Mouse (Mus musculus): ENCODE measurements around the gene Rapgef4. TPM values are rescaled to one million over a fixed set of nuclear protein-coding genes. Genes with fewer than 3 reads are reported as not detected.
"Not testable (repeated sequence)": the region's sequence is repeated elsewhere in the genome, so short reads cannot be mapped to it uniquely, and the experiment has no call there.

Rapgef4 gene
- polyA plus RNA-seq, 1 experiment: 555 TPM

DNA sequence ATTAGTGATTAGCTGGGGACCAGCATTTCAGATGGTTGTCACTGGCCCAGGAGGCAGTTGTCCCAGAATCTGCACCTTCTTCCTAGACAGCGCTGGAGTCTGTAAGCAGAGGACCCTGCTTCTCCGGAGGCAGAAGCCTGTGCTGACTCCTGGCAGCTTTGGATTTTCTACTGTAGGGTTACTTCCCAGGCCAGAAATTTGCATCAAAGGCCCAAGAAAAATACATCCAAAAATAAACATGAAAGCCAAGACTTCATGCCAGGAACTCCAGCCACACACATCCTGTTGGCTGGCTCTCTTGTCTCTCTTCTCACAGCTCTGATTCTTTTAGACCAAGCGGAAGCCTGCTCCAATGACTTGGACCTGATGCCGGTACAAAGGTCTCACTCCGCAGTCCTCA is 73.2 kb downstream of the Rapgef4 start:
- TF ChIP-seq CTCF (IDR thresholded peaks at IDR 0.05; ENCODE audit: extremely low read depth, insufficient read depth, low read length) (no peak), POLR2A (IDR thresholded peaks at IDR 0.05; ENCODE audit: extremely low read depth, insufficient read depth, low read length) (no peak)
- H3K4me1 ChIP-seq (ENCODE audit: control insufficient read depth, insufficient read depth, low read length): 0 out of 2 replicates have a peak, but pooled peaks cover 1% of the 10 kb centered on the region
- H3K27ac ChIP-seq (ENCODE audit: insufficient read depth, low read length): 0 out of 2 replicates have a peak overlapping the region, but pooled peaks have one; percentile 37
- peak overlapping the region; percentile 30; the same call in 1 of the 2 replicates for H3K4me3 ChIP-seq (ENCODE audit: insufficient read depth, low read length)

DNA sequence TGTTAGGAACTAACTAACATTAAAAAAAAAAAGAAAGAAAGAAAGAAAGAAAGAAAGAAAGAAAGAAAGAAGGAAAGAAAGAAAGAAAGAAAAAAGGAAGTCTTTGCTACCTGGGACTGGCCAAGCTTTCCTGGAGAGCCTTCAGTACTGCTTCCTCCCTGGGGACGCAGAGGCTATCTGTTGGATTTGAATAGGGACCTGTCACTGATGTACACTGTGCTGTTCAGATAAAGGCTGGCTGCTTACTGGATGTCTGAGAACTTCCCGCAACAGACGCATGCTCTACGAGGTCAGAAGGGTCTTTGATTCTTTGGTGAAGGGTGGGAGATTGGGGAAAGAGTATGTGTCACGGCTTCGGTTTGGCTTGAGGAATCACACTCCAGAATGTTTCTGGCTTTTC is 73.7 kb downstream of the Rapgef4 start:
- Histone ChIP-seq H3K27ac (ENCODE audit: insufficient read depth, low read length) (peak overlapping the region; percentile 35; the same call in 1 of the 2 replicates), H3K4me1 (ENCODE audit: control insufficient read depth, insufficient read depth, low read length) (0 out of 2 replicates have a peak, but pooled peaks cover 1% of the 10 kb centered on the region), H3K4me3 (ENCODE audit: insufficient read depth, low read length) (peak overlapping the region; percentile 30; the same call in 1 of the 2 replicates)
- TF ChIP-seq CTCF (IDR thresholded peaks at IDR 0.05; ENCODE audit: extremely low read depth, insufficient read depth, low read length) (no peak), POLR2A (IDR thresholded peaks at IDR 0.05; ENCODE audit: extremely low read depth, insufficient read depth, low read length) (no peak)

DNA sequence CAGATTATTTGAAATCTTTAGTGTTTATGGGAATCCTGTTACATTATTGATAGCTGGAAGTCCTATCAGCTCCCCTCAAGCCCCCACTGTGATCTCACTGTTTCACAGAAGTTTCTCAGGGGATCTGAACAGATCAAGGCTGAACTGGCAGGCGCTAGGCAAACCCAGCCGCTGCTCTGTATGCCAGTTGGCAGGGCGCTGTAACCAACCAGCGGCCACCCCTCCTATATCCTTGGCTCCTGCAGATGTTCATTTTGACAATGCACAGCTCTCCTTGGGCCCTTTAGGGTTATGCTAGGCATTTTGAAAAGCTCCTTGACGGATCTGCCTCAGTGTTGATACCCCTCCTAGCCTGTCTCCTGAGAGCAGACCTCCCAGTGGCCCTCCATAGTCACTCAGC is 74.4 kb downstream of the Rapgef4 start:
- TF ChIP-seq CTCF (IDR thresholded peaks at IDR 0.05; ENCODE audit: extremely low read depth, insufficient read depth, low read length) (no peak), POLR2A (IDR thresholded peaks at IDR 0.05; ENCODE audit: extremely low read depth, insufficient read depth, low read length) (no peak)
- Histone ChIP-seq H3K4me3 (ENCODE audit: insufficient read depth, low read length) (no peak overlapping the region), H3K4me1 (ENCODE audit: control insufficient read depth, insufficient read depth, low read length) (0 out of 2 replicates have a peak, but pooled peaks cover 1% of the 10 kb centered on the region), H3K27ac (ENCODE audit: insufficient read depth, low read length) (no peak overlapping the region)

DNA sequence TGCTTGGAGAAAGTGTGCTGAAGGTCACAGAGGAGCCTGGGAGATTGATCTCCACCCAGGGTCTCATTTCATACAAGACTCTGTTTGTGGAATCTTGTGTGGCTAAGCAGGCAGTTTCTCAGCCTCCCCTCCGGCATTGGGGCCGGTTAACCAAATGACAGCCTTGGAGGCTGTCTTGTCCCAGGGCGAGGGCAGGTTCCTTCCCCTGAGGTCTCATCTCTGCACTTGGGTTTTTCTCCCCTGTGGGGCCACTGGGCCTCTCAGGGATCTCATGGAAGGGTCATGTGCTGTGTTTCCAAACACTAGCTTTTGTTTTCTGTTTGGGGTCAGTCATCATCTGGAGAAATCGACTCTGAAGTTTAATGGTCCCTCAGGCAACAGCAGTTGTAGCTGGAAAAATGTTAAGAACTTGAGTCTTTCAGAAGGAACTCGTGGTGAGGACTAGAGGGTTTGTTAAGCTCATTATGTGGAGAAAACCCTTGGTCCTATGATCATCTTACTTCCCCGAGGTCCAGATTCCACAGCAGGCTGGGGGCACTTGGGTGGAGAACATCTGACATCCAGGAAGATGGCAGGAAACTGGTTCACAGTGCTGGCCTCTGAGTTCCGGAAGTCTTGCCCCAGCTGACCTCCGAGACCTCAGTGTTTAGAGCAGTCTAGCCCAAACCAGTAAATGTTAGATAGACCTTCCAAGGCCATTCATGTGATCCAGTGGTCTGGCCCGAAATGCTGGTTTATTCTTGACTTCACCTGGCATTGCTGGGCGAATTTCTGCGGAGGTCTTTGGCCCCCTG is 75.2 kb downstream of the Rapgef4 start:
- TF ChIP-seq CTCF (IDR thresholded peaks at IDR 0.05; ENCODE audit: extremely low read depth, insufficient read depth, low read length): no peak
- TF ChIP-seq POLR2A (IDR thresholded peaks at IDR 0.05; ENCODE audit: extremely low read depth, insufficient read depth, low read length): no peak
- Histone ChIP-seq H3K27ac (ENCODE audit: insufficient read depth, low read length) (peak overlapping the region; percentile 33; the same call in 1 of the 2 replicates), H3K4me1 (ENCODE audit: control insufficient read depth, insufficient read depth, low read length) (0 out of 2 replicates have a peak, but pooled peaks cover 1% of the 10 kb centered on the region), H3K4me3 (ENCODE audit: insufficient read depth, low read length) (no peak overlapping the region)

DNA sequence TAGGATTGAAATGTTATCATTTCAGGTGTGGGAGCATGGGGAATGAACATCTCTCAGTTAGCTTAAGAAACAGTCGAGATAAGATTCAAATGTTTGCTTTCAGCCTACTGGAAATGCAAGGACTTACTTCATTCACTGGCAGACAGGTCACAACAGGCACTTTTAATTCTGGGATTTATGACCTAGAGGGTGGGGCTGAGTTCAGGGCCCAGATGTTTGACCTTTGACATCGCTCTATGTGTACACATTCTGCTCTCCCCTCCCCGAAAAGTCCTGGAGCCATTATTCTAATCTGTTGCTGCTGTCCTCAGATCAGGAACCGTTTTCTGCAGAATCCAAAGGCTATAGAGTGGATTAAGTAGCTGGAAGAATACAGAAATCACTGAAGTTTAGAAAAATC is 81.9 kb downstream of the Rapgef4 start:
- TF ChIP-seq POLR2A (IDR thresholded peaks at IDR 0.05; ENCODE audit: extremely low read depth, insufficient read depth, low read length) (no peak), CTCF (IDR thresholded peaks at IDR 0.05; ENCODE audit: extremely low read depth, insufficient read depth, low read length) (no peak)
- no peak overlapping the region for H3K4me3 ChIP-seq (ENCODE audit: insufficient read depth, low read length)
- no peaks in the 10 kb centered on the region; the same call in 1 of the 2 replicates for H3K4me1 ChIP-seq (ENCODE audit: control insufficient read depth, insufficient read depth, low read length)

DNA sequence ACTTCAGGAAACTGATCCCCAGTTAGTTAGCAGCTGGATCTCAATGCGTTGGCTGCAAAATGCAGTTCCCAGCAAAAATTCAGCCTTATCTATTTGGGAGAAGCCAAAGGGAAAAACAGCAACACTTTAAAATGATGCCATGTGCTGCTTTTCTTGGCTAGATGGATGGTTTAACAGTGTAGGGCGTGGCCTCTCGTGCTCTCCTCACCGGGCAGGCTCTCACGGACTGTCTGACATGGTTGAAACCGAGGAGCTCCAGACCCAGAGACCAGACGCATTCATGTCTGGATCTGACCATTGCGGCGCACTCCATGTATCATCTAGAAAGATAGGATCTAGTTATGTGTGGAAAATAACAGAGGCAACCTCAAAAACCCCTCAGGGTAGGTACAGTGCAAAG is 87.5 kb downstream of the Rapgef4 start:
- no peak overlapping the region for H3K4me3 ChIP-seq (ENCODE audit: insufficient read depth, low read length)
- no peak overlapping the region for H3K27ac ChIP-seq (ENCODE audit: insufficient read depth, low read length)
- TF ChIP-seq CTCF (IDR thresholded peaks at IDR 0.05; ENCODE audit: extremely low read depth, insufficient read depth, low read length) (no peak), POLR2A (IDR thresholded peaks at IDR 0.05; ENCODE audit: extremely low read depth, insufficient read depth, low read length) (no peak)
- peaks cover 5% of the 10 kb centered on the region for H3K4me1 ChIP-seq (ENCODE audit: control insufficient read depth, insufficient read depth, low read length)

More for the DNA sequence above, 81.9 kb downstream of the Rapgef4 start:
- H3K27ac ChIP-seq (ENCODE audit: insufficient read depth, low read length): no peak overlapping the region

DNA sequence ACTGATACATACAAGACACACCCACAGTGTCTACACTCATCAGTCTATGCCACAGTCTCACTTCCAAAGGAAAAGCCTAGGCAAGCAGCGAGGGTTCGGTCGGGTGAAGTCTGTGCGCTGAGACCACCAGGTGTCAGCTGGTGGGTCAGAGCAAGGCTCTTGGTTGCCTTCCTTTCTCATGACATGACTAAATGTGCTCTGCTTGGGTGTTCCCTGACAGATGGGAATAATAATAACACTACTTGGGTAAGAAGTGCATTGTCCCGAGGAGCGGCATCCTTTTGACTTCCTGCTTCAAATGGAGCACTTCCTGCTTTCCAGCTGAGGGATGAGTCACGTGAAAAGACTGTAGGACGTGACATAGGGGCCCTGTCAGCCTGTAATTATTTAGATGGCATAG is 89.0 kb downstream of the Rapgef4 start:
- Histone ChIP-seq H3K4me3 (ENCODE audit: insufficient read depth, low read length) (no peak overlapping the region), H3K27ac (ENCODE audit: insufficient read depth, low read length) (no peak overlapping the region), H3K4me1 (ENCODE audit: control insufficient read depth, insufficient read depth, low read length) (peaks cover 5% of the 10 kb centered on the region)
- TF ChIP-seq CTCF (IDR thresholded peaks at IDR 0.05; ENCODE audit: extremely low read depth, insufficient read depth, low read length) (no peak), POLR2A (IDR thresholded peaks at IDR 0.05; ENCODE audit: extremely low read depth, insufficient read depth, low read length) (no peak)

DNA sequence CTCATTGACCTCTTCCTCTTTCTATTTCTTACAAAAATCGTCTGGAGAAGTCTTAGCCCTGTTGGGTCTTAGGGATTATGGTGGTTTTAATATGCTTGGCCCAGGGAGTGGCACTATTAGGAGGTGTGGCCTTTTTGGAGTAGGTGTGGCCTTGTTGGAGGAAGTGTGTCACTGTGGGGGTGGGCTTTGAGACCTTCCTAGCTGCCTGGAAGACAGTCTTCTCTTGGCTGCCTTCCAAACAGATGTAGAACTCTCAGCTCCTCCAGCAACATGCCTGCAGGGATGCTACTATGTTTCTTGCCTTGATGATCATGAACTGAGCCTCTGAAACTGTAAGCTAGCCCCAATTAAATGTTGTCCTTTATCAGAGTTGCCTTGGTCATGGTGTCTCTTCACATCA is 92.1 kb downstream of the Rapgef4 start:
- H3K4me1 ChIP-seq (ENCODE audit: control insufficient read depth, insufficient read depth, low read length); H3K27ac ChIP-seq (ENCODE audit: insufficient read depth, low read length); H3K4me3 ChIP-seq (ENCODE audit: insufficient read depth, low read length): not testable (repeated sequence)

DNA sequence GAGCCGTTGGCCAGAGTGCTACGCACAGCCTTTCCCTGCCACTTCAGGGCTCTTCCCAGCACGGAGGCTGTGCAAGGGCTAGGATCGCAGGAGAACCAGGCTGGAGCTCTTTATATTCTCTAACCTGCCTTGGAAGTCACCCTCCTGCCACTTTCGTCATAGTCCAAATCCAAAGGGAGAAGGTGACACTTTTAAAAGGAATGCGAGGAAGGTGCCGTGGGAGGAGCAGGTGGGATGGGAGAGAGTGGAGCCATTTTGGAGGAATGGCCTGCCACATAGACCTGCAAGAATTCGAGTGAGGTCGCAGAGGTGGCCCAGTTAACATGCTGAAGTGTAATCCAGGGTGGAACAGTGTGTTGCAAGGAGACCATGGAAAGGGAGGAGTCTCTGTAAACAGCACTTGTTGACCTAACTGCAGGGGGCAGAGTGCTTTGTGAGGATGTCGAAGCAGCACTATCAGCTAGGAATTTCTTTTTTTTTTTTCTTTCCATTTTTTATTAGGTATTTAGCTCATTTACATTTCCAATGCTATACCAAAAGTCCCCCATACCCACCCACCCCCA is 94.0 kb downstream of the Rapgef4 start:
- Histone ChIP-seq H3K27ac (ENCODE audit: insufficient read depth, low read length) (no peak overlapping the region), H3K4me1 (ENCODE audit: control insufficient read depth, insufficient read depth, low read length) (peaks cover 1% of the 10 kb centered on the region), H3K4me3 (ENCODE audit: insufficient read depth, low read length) (no peak overlapping the region)
- TF ChIP-seq POLR2A (IDR thresholded peaks at IDR 0.05; ENCODE audit: extremely low read depth, insufficient read depth, low read length) (no peak), CTCF (IDR thresholded peaks at IDR 0.05; ENCODE audit: extremely low read depth, insufficient read depth, low read length) (no peak)
